Mouse (Mus musculus) midbrain, embryonic 13.5 days (tissue): ENCODE results near the gene Robo1. TPM values are rescaled to one million over a fixed set of nuclear protein-coding genes. Genes with fewer than 3 reads are reported as not detected.

Experiments used
- ATAC-seq: fragments of 200-750 bp; cut with Nextera tagmentation; 2 replicates; pipeline ENCODE4 v1.8.0; 2017; ENCODE audit warnings: mild to moderate bottlenecking, moderate TSS enrichment, moderate library complexity
- H3K27ac ChIP-seq: fragments of 300-500 bp; sonication (generic); 2 replicates; pipeline ENCODE4 v1.5.1; 2015; ENCODE audit warnings: inconsistent platforms, mild to moderate bottlenecking, moderate library complexity
- H3K27me3 ChIP-seq: fragments of 300-500 bp; sonication (generic); 2 replicates; pipeline ENCODE4 v1.6.1; 2015; ENCODE audit warnings: mild to moderate bottlenecking, inconsistent platforms
- H3K36me3 ChIP-seq: fragments of 300-500 bp; sonication (generic); 2 replicates; pipeline ENCODE4 v1.6.1; 2015; ENCODE audit warnings: mild to moderate bottlenecking, inconsistent platforms
- H3K4me1 ChIP-seq: fragments of 300-500 bp; sonication (generic); replicated peaks from 2 replicates; pipeline ENCODE4 v1.6.1; 2015; ENCODE audit warnings: inconsistent platforms
- H3K4me2 ChIP-seq: fragments of 300-500 bp; sonication (generic); replicated peaks from 2 replicates; pipeline ENCODE4 v1.6.1; 2015; ENCODE audit warnings: moderate library complexity, mild to moderate bottlenecking, inconsistent platforms
- H3K4me3 ChIP-seq: fragments of 300-500 bp; sonication (generic); replicated peaks from 2 replicates; pipeline ENCODE4 v1.5.1; 2015; ENCODE audit warnings: mild to moderate bottlenecking, inconsistent platforms
- H3K9ac ChIP-seq: fragments of 300-500 bp; sonication (generic); replicated peaks from 2 replicates; pipeline ENCODE4 v1.6.1; 2015; ENCODE audit warnings: mild to moderate bottlenecking, inconsistent platforms
- H3K9me3 ChIP-seq: fragments of 300-500 bp; sonication (generic); 2 replicates; pipeline ENCODE4 v1.6.1; 2016; ENCODE audit warnings: mild to moderate bottlenecking, inconsistent platforms
- WGBS: fragments of 180-500 bp; shearing (Covaris S2); methylation state at CpG from one replicate; pipeline ENCODE4 v1.1.7; 2015; 5-methylcytosine and 5-hydroxymethylcytosine counted together
- polyA plus RNA-seq: library from polyadenylated mRNA; unstranded; fragments of >200 nt; fragmentation: Nextera tagmentation; extraction: Ambion mirVana; gene quantifications from 2 replicates; pipeline ENCODE4 v1.2.1, GENCODE M21; 2015

The Robo1 gene
- polyA plus RNA-seq, 1 experiment from 2014 or later, result 81.1 TPM

DNA sequence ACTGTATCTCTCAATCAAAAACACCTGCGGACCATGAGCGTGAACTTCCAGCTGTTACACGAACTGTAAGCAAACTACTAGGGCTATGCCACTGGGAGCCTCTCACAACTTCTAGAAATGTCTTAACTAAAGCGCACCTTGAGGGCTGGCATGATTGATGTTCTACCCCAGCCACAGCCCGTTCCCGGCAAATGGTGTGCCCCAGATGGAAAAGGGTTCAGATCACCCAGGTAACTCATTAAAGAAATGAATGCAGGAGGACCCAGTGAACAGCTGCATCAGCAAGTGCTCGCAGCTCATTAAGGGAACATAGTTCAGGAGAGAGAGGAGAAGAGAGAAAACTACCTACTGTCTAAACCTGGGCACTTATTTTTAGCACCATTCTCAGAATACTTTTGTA, 759.7 kb downstream of the Robo1 start:
- H3K27ac ChIP-seq, result no peak overlapping the region
- H3K27me3 ChIP-seq, result no peaks in the 10 kb centered on the region
- no peaks in the 10 kb centered on the region for H3K4me1 ChIP-seq
- no peak overlapping the region for H3K9ac ChIP-seq
- H3K36me3 ChIP-seq, result no peaks in the 10 kb centered on the region
- WGBS, result 97% methylated on average over 7 of the region's 7 CpGs
- ATAC-seq, result no peak
- no peak overlapping the region for H3K4me2 ChIP-seq
- no peak overlapping the region for H3K4me3 ChIP-seq
- no peaks in the 10 kb centered on the region for H3K9me3 ChIP-seq

DNA sequence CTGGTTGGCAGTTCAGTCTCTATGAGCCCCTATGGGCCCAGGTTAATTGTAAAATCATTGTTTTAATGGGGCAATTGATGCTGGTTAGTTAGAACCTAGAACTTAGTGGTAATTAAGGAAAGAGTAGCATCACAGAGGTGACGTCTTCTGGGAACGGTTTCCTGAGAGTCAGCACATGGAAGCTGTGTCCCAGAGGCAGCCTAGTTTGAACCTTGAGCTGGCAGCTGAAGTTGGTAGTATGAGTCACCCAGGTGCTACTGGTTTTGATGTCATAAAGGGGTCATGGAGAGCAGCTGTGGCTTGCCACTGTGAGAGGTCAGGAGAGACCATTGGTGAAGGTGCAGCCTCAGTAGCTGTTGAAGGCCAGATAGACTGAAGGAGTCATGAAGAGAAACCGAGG, 763.9 kb downstream of the Robo1 start:
- no peak for ATAC-seq
- H3K4me1 ChIP-seq, result no peaks in the 10 kb centered on the region
- H3K9ac ChIP-seq, result no peak overlapping the region
- H3K36me3 ChIP-seq, result no peaks in the 10 kb centered on the region
- no peak overlapping the region for H3K4me2 ChIP-seq
- no peak overlapping the region for H3K4me3 ChIP-seq
- H3K27me3 ChIP-seq, result no peaks in the 10 kb centered on the region
- no peaks in the 10 kb centered on the region for H3K9me3 ChIP-seq
- whole genome bisulfite sequencing, result 97% methylated on average over 3 of the region's 3 CpGs
- H3K27ac ChIP-seq, result no peak overlapping the region

GRCm38 (mm10) chr16:73072883-73073282, 764.8 kb downstream of the Robo1 start:
- Histone ChIP-seq H3K9ac (no peak overlapping the region), H3K4me3 (no peak overlapping the region), H3K4me1 (no peaks in the 10 kb centered on the region), H3K27me3 (no peaks in the 10 kb centered on the region), H3K27ac (no peak overlapping the region), H3K36me3 (no peaks in the 10 kb centered on the region), H3K9me3 (no peaks in the 10 kb centered on the region), H3K4me2 (no peak overlapping the region)
- 97% methylated on average over 6 of the region's 6 CpGs for WGBS
- no peak for ATAC-seq

DNA sequence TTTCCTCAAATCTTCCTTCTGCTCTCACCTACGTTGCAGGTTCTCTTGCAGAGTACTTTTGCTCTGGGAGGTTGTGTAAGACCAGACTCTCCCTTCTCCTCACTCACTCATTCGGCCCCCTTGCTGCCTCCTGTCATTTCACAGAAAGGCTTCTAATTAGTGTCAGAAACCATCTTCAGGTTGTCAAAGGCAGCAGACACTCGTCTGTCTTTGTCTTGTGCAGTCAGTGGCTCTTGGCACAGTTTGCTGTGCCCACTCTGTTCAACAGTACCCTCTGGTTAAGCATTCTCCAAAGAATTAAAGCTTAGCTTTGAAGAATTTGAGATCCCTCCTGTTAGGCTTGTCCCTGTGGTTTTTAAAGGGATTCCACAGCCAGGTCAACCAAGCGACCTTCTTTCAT, 774.3 kb downstream of the Robo1 start:
- H3K4me1 ChIP-seq, result no peaks in the 10 kb centered on the region
- no peak overlapping the region for H3K4me2 ChIP-seq
- no peaks in the 10 kb centered on the region for H3K27me3 ChIP-seq
- WGBS, result 76% methylated on average over 4 of the region's 4 CpGs
- no peak overlapping the region for H3K27ac ChIP-seq
- no peak overlapping the region for H3K9ac ChIP-seq
- no peaks in the 10 kb centered on the region for H3K9me3 ChIP-seq
- H3K4me3 ChIP-seq, result no peak overlapping the region
- H3K36me3 ChIP-seq, result no peaks in the 10 kb centered on the region
- no peak for ATAC-seq

GRCm38 (mm10) chr16:73083077-73083476, 775.0 kb downstream of the Robo1 start:
- Histone ChIP-seq H3K27ac (no peak overlapping the region), H3K9ac (no peak overlapping the region), H3K4me2 (no peak overlapping the region), H3K36me3 (no peaks in the 10 kb centered on the region), H3K4me1 (no peaks in the 10 kb centered on the region), H3K27me3 (no peaks in the 10 kb centered on the region), H3K4me3 (no peak overlapping the region), H3K9me3 (no peaks in the 10 kb centered on the region)
- no peak for ATAC-seq
- 87% methylated on average over 2 of the region's 2 CpGs for whole genome bisulfite sequencing
